Mouse (Mus musculus): ENCODE data around the gene Prg3. TPM values are rescaled to one million over a fixed set of nuclear protein-coding genes. Genes with fewer than 3 reads are reported as not detected.

The Prg3 gene
- polyA plus RNA-seq, 1 experiment = not detected

GRCm38 (mm10) chr2:84955435-84955834 is 32.6 kb upstream of the Prg3 start:
- no peak for DNase-seq (ENCODE audit: low read depth)
- no peak for TF ChIP-seq CTCF (IDR thresholded peaks at IDR 0.05; ENCODE audit: borderline replicate concordance, extremely low read depth, insufficient read depth, insufficient read length)
- no peak for TF ChIP-seq POLR2A (IDR thresholded peaks at IDR 0.05; ENCODE audit: borderline replicate concordance, extremely low read depth, insufficient read depth, insufficient read length, poor library complexity, severe bottlenecking)

- DNase-seq (ENCODE audit: low read depth) = peak; percentile 30
- TF ChIP-seq POLR2A (IDR thresholded peaks at IDR 0.05; ENCODE audit: borderline replicate concordance, extremely low read depth, insufficient read depth, insufficient read length, poor library complexity, severe bottlenecking) (no peak), CTCF (IDR thresholded peaks at IDR 0.05; ENCODE audit: borderline replicate concordance, extremely low read depth, insufficient read depth, insufficient read length) (peak; percentile 76)
These were observed 31.7 kb upstream of the Prg3 start for GRCm38 (mm10) chr2:84956274-84956673.

GRCm38 (mm10) chr2:84958588-84959264 is 29.3 kb upstream of the Prg3 start:
- no peak for DNase-seq (ENCODE audit: low read depth)
- no peak for TF ChIP-seq POLR2A (IDR thresholded peaks at IDR 0.05; ENCODE audit: borderline replicate concordance, extremely low read depth, insufficient read depth, insufficient read length, poor library complexity, severe bottlenecking)
- TF ChIP-seq CTCF (IDR thresholded peaks at IDR 0.05; ENCODE audit: borderline replicate concordance, extremely low read depth, insufficient read depth, insufficient read length) = no peak

GRCm38 (mm10) chr2:84961300-84961699 is 26.7 kb upstream of the Prg3 start:
- DNase-seq (ENCODE audit: low read depth) = no peak
- TF ChIP-seq CTCF (IDR thresholded peaks at IDR 0.05; ENCODE audit: borderline replicate concordance, extremely low read depth, insufficient read depth, insufficient read length) (no peak), POLR2A (IDR thresholded peaks at IDR 0.05; ENCODE audit: borderline replicate concordance, extremely low read depth, insufficient read depth, insufficient read length, poor library complexity, severe bottlenecking) (no peak)

GRCm38 (mm10) chr2:84961901-84962300 is 26.1 kb upstream of the Prg3 start:
- no peak for DNase-seq (ENCODE audit: low read depth)
- TF ChIP-seq POLR2A (IDR thresholded peaks at IDR 0.05; ENCODE audit: borderline replicate concordance, extremely low read depth, insufficient read depth, insufficient read length, poor library complexity, severe bottlenecking) (no peak), CTCF (IDR thresholded peaks at IDR 0.05; ENCODE audit: borderline replicate concordance, extremely low read depth, insufficient read depth, insufficient read length) (no peak)

- DNase-seq (ENCODE audit: low read depth) = peak; percentile 34
These were observed 25.0 kb upstream of the Prg3 start for GRCm38 (mm10) chr2:84962906-84963507.

GRCm38 (mm10) chr2:84964111-84964801 is 23.8 kb upstream of the Prg3 start:
- no peak for TF ChIP-seq POLR2A (IDR thresholded peaks at IDR 0.05; ENCODE audit: borderline replicate concordance, extremely low read depth, insufficient read depth, insufficient read length, poor library complexity, severe bottlenecking)
- no peak for TF ChIP-seq CTCF (IDR thresholded peaks at IDR 0.05; ENCODE audit: borderline replicate concordance, extremely low read depth, insufficient read depth, insufficient read length)
- DNase-seq (ENCODE audit: low read depth) = no peak

More at GRCm38 (mm10) chr2:84962906-84963507, 25.0 kb upstream of the Prg3 start:
- TF ChIP-seq CTCF (IDR thresholded peaks at IDR 0.05; ENCODE audit: borderline replicate concordance, extremely low read depth, insufficient read depth, insufficient read length) (no peak), POLR2A (IDR thresholded peaks at IDR 0.05; ENCODE audit: borderline replicate concordance, extremely low read depth, insufficient read depth, insufficient read length, poor library complexity, severe bottlenecking) (no peak)

GRCm38 (mm10) chr2:84967318-84967991 is 20.6 kb upstream of the Prg3 start:
- DNase-seq (ENCODE audit: low read depth) = no peak
- no peak for TF ChIP-seq POLR2A (IDR thresholded peaks at IDR 0.05; ENCODE audit: borderline replicate concordance, extremely low read depth, insufficient read depth, insufficient read length, poor library complexity, severe bottlenecking)
- TF ChIP-seq CTCF (IDR thresholded peaks at IDR 0.05; ENCODE audit: borderline replicate concordance, extremely low read depth, insufficient read depth, insufficient read length) = no peak

GRCm38 (mm10) chr2:84975580-84975979 is 12.4 kb upstream of the Prg3 start:
- TF ChIP-seq POLR2A (IDR thresholded peaks at IDR 0.05; ENCODE audit: borderline replicate concordance, extremely low read depth, insufficient read depth, insufficient read length, poor library complexity, severe bottlenecking) (no peak), CTCF (IDR thresholded peaks at IDR 0.05; ENCODE audit: borderline replicate concordance, extremely low read depth, insufficient read depth, insufficient read length) (no peak)
- no peak for DNase-seq (ENCODE audit: low read depth)

GRCm38 (mm10) chr2:84980188-84980587 is 7.8 kb upstream of the Prg3 start, which contains the start of gene Prg2:
Gene Prg2, plus strand, starts transcription at chr2:84980461.
- DNase-seq (ENCODE audit: low read depth) = no peak
- TF ChIP-seq CTCF (IDR thresholded peaks at IDR 0.05; ENCODE audit: borderline replicate concordance, extremely low read depth, insufficient read depth, insufficient read length) (no peak), POLR2A (IDR thresholded peaks at IDR 0.05; ENCODE audit: borderline replicate concordance, extremely low read depth, insufficient read depth, insufficient read length, poor library complexity, severe bottlenecking) (no peak)

GRCm38 (mm10) chr2:84996376-84996775 is 8.4 kb downstream of the Prg3 start:
- no peak for TF ChIP-seq POLR2A (IDR thresholded peaks at IDR 0.05; ENCODE audit: borderline replicate concordance, extremely low read depth, insufficient read depth, insufficient read length, poor library complexity, severe bottlenecking)
- DNase-seq (ENCODE audit: low read depth) = no peak
